Mouse (Mus musculus) gastrocnemius, postnatal 14 days (tissue): Measurements from ENCODE around the gene Nostrin. TPM values are rescaled to one million over a fixed set of nuclear protein-coding genes. Genes with fewer than 3 reads are reported as not detected.
A peak's percentile ranks its signal among the peaks of the same experiment; 100 is the strongest.

Source experiments
- DNase-seq: peaks from one replicate; pipeline ENCODE4 v3.0.0; 2021; ENCODE audit warnings: mixed read lengths
- intact Hi-C: fragments of 180-260 bp; cut with DNase I; formaldehyde crosslinking; loops from one replicate; pipeline ENCODE4 v1.15.1; 2025; ENCODE audit warnings: low total_unique reads
- total RNA-seq, 2 experiments: library from RNA; stranded (reverse); gene quantifications; 2 replicates each; pipeline ENCODE4 v1.2.3; 2021

Gene Nostrin
- total RNA-seq, 2 experiments from 2014 or later, result 1.3 to 2.1 TPM

- DNase-seq, result no peak
- intact Hi-C loops, result no loop called here
Observed at GRCm38 (mm10) chr2:69125425-69125824, 10.2 kb upstream of the Nostrin start.

GRCm38 (mm10) chr2:69128321-69128720 is 7.3 kb upstream of the Nostrin start:
- intact Hi-C loops, result no loop called here
- no peak for DNase-seq

GRCm38 (mm10) chr2:69128921-69129395 is 6.6 kb upstream of the Nostrin start:
- peak; percentile 12 for DNase-seq
- intact Hi-C loops, result no loop called here

GRCm38 (mm10) chr2:69129425-69130210 is 6.0 kb upstream of the Nostrin start:
- DNase-seq, result no peak
- intact Hi-C loops, result no loop called here

- DNase-seq, result no peak
- intact Hi-C loops, result no loop called here
Observed at GRCm38 (mm10) chr2:69132046-69132445, 3.6 kb upstream of the Nostrin start.

- intact Hi-C loops, result no loop called here
Observed at GRCm38 (mm10) chr2:69132488-69133040, 3.0 kb upstream of the Nostrin start.

GRCm38 (mm10) chr2:69134186-69134585 is 1.4 kb upstream of the Nostrin start:
- intact Hi-C loops, result no loop called here

More at GRCm38 (mm10) chr2:69132488-69133040, 3.0 kb upstream of the Nostrin start:
- DNase-seq, result no peak

GRCm38 (mm10) chr2:69134937-69135336 is 663 bp upstream of the Nostrin start:
- intact Hi-C loops, result no loop called here
- DNase-seq, result no peak

More at GRCm38 (mm10) chr2:69134186-69134585, 1.4 kb upstream of the Nostrin start:
- no peak for DNase-seq

- intact Hi-C loops, result no loop called here
- no peak for DNase-seq
Observed at GRCm38 (mm10) chr2:69137406-69138084, 1.9 kb downstream of the Nostrin start.

GRCm38 (mm10) chr2:69138759-69139158 is 3.2 kb downstream of the Nostrin start:
- DNase-seq, result peak; percentile 27
- intact Hi-C loops, result no loop called here

GRCm38 (mm10) chr2:69140215-69140614 is 4.6 kb downstream of the Nostrin start:
- intact Hi-C loops, result no loop called here
- DNase-seq, result no peak

- intact Hi-C loops, result no loop called here
- no peak for DNase-seq
Observed at GRCm38 (mm10) chr2:69140816-69141215, 5.2 kb downstream of the Nostrin start.

- intact Hi-C loops, result no loop called here
- no peak for DNase-seq
Observed at GRCm38 (mm10) chr2:69148691-69149090, 13.1 kb downstream of the Nostrin start.

- intact Hi-C loops, result no loop called here
- no peak for DNase-seq
Observed at GRCm38 (mm10) chr2:69149154-69149553, 13.6 kb downstream of the Nostrin start.

GRCm38 (mm10) chr2:69150841-69151240 is 15.2 kb downstream of the Nostrin start:
- DNase-seq, result no peak
- intact Hi-C loops, result no loop called here

GRCm38 (mm10) chr2:69155861-69156260 is 20.3 kb downstream of the Nostrin start:
- DNase-seq, result peak; percentile 5
- intact Hi-C loops, result no loop called here

GRCm38 (mm10) chr2:69156283-69156682 is 20.7 kb downstream of the Nostrin start:
- intact Hi-C loops, result no loop called here
- no peak for DNase-seq

- no peak for DNase-seq
- intact Hi-C loops, result no loop called here
Observed at GRCm38 (mm10) chr2:69158907-69159306, 23.3 kb downstream of the Nostrin start.

GRCm38 (mm10) chr2:69170395-69171077 is 34.9 kb downstream of the Nostrin start:
- DNase-seq, result no peak
- intact Hi-C loops, result no loop called here

- intact Hi-C loops, result no loop called here
- no peak for DNase-seq
Observed at GRCm38 (mm10) chr2:69175296-69175695, 39.7 kb downstream of the Nostrin start.
